Mouse (Mus musculus) limb, embryonic 15.5 days (tissue): ENCODE results near the gene Bcor. TPM values are rescaled to one million over a fixed set of nuclear protein-coding genes. Genes with fewer than 3 reads are reported as not detected.

Experiments used
- ATAC-seq: fragments of 200-750 bp; cut with Nextera tagmentation; 2 replicates; pipeline ENCODE4 v1.8.0; 2017; ENCODE audit warnings: low read depth, moderate TSS enrichment; ENCODE audit not compliant: insufficient number of reproducible peaks, low FRiP score, low TSS enrichment
- H3K27ac ChIP-seq: fragments of 300-500 bp; sonication (generic); 2 replicates; pipeline ENCODE4 v1.5.1; 2015; ENCODE audit warnings: moderate library complexity, mild to moderate bottlenecking, inconsistent platforms
- H3K27me3 ChIP-seq: fragments of 300-500 bp; sonication (generic); 2 replicates; pipeline ENCODE4 v1.6.1; 2015; ENCODE audit warnings: inconsistent platforms
- H3K36me3 ChIP-seq: fragments of 300-500 bp; sonication (generic); 2 replicates; pipeline ENCODE4 v1.6.1; 2015; ENCODE audit warnings: inconsistent platforms
- H3K4me1 ChIP-seq: fragments of 300-500 bp; sonication (generic); 2 replicates; pipeline ENCODE4 v1.6.1; 2015; ENCODE audit warnings: inconsistent platforms
- H3K4me2 ChIP-seq: fragments of 300-500 bp; sonication (generic); 2 replicates; pipeline ENCODE4 v1.6.1; 2015; ENCODE audit warnings: mild to moderate bottlenecking, inconsistent platforms
- H3K4me3 ChIP-seq: fragments of 300-500 bp; sonication (generic); 2 replicates; pipeline ENCODE4 v1.5.1; 2015; ENCODE audit warnings: mild to moderate bottlenecking, inconsistent platforms
- H3K9ac ChIP-seq: fragments of 300-500 bp; sonication (generic); 2 replicates; pipeline ENCODE4 v1.6.1; 2015; ENCODE audit warnings: inconsistent platforms
- H3K9me3 ChIP-seq: fragments of 300-500 bp; sonication (generic); 2 replicates; pipeline ENCODE4 v1.6.1; 2016; ENCODE audit warnings: inconsistent platforms
- WGBS: fragments of 180-500 bp; shearing (Covaris S2); methylation state at CpG from one replicate; pipeline ENCODE4 v1.1.7; 2015; 5-methylcytosine and 5-hydroxymethylcytosine counted together
- polyA plus RNA-seq: library from polyadenylated mRNA; unstranded; fragments of >200 nt; fragmentation: Nextera tagmentation; extraction: Ambion mirVana; gene quantifications from 2 replicates; pipeline ENCODE4 v1.2.1, GENCODE M21; 2015

The Bcor gene
- polyA plus RNA-seq, 1 experiment from 2014 or later, result 12.8 TPM

DNA sequence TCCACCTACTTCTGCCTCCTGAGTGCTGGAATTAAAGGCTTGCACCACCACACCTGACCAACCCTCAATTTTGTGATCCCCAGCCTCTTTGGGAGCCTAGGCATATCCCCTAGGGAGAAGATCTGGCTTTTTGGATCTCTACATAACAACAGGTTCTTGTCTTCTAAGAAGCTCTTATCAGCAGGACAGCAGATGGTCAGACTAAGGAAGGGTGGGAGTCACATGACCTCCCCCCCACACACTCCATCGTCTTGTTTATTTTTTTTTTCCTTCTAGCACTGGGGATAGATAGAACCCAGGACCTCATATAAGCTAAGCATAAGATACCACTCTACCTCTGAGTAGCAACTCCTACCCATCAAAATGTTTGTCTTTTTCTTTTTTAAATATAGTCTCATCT, 40.7 kb downstream of the Bcor start:
- H3K27me3 ChIP-seq, result 0 out of 2 replicates have a peak, but pooled peaks cover 13% of the 10 kb centered on the region
- H3K9ac ChIP-seq, result no peak overlapping the region
- no peaks in the 10 kb centered on the region for H3K9me3 ChIP-seq
- H3K4me1 ChIP-seq, result peaks cover 13% of the 10 kb centered on the region; the same call in 1 of the 2 replicates
- ATAC-seq, result no peak
- H3K27ac ChIP-seq, result no peak overlapping the region
- 27% methylated on average over 1 of the region's 1 CpGs for WGBS
- H3K36me3 ChIP-seq, result no peaks in the 10 kb centered on the region
- H3K4me3 ChIP-seq, result no peak overlapping the region
- no peak overlapping the region for H3K4me2 ChIP-seq

GRCm38 (mm10) chrX:12116128-12116527, 44.0 kb downstream of the Bcor start:
- no peak overlapping the region for H3K9ac ChIP-seq
- H3K4me2 ChIP-seq, result no peak overlapping the region
- no peaks in the 10 kb centered on the region for H3K36me3 ChIP-seq
- no peak overlapping the region for H3K27ac ChIP-seq
- H3K4me3 ChIP-seq, result no peak overlapping the region
- peaks cover 9% of the 10 kb centered on the region; the same call in 1 of the 2 replicates for H3K4me1 ChIP-seq
- H3K27me3 ChIP-seq, result 0 out of 2 replicates have a peak, but pooled peaks cover 9% of the 10 kb centered on the region
- WGBS, result 20% methylated on average over 7 of the region's 7 CpGs
- no peaks in the 10 kb centered on the region for H3K9me3 ChIP-seq
- no peak for ATAC-seq

DNA sequence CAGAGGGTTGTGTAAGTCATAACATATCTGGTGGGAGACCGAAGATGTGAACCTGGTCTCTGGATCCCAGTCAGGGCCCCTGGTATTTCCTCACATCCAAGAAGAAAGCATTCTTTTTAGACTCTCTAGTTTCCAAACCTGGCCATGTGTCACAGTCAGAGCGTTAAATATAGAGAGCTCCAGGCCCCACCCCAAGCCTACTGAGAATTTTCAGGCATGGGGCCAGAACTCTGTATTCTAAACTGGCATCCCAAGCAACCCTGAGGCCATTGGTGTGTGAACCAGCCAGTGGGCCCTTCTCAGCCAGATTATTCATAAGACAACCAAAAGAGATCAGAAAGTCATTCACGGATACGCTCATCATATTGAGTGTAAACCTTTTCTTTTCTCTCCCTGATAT, 48.0 kb downstream of the Bcor start:
- peaks cover 10% of the 10 kb centered on the region; the same call in 1 of the 2 replicates for H3K4me1 ChIP-seq
- no peak for ATAC-seq
- WGBS, result 59% methylated on average over 4 of the region's 4 CpGs
- H3K27ac ChIP-seq, result no peak overlapping the region
- no peak overlapping the region for H3K4me2 ChIP-seq
- 0 out of 2 replicates have a peak, but pooled peaks cover 9% of the 10 kb centered on the region for H3K27me3 ChIP-seq
- H3K36me3 ChIP-seq, result no peaks in the 10 kb centered on the region
- H3K9ac ChIP-seq, result no peak overlapping the region
- H3K4me3 ChIP-seq, result no peak overlapping the region
- H3K9me3 ChIP-seq, result no peaks in the 10 kb centered on the region

GRCm38 (mm10) chrX:12110518-12110917, 49.6 kb downstream of the Bcor start:
- ATAC-seq, result no peak
- Histone ChIP-seq H3K4me1 (peaks cover 10% of the 10 kb centered on the region; the same call in 1 of the 2 replicates), H3K27me3 (0 out of 2 replicates have a peak, but pooled peaks cover 4% of the 10 kb centered on the region), H3K9ac (no peak overlapping the region), H3K36me3 (no peaks in the 10 kb centered on the region), H3K9me3 (no peaks in the 10 kb centered on the region), H3K4me3 (no peak overlapping the region), H3K4me2 (no peak overlapping the region), H3K27ac (no peak overlapping the region)
- 78% methylated on average over 6 of the region's 6 CpGs for WGBS

GRCm38 (mm10) chrX:12105358-12105757, 54.8 kb downstream of the Bcor start:
- Histone ChIP-seq H3K9ac (no peak overlapping the region), H3K27ac (no peak overlapping the region), H3K27me3 (0 out of 2 replicates have a peak, but pooled peaks cover 5% of the 10 kb centered on the region), H3K36me3 (no peaks in the 10 kb centered on the region), H3K9me3 (no peaks in the 10 kb centered on the region), H3K4me1 (no peaks in the 10 kb centered on the region), H3K4me2 (no peak overlapping the region), H3K4me3 (no peak overlapping the region)
- no peak for ATAC-seq
- WGBS, result 72% methylated on average over 7 of the region's 7 CpGs

DNA sequence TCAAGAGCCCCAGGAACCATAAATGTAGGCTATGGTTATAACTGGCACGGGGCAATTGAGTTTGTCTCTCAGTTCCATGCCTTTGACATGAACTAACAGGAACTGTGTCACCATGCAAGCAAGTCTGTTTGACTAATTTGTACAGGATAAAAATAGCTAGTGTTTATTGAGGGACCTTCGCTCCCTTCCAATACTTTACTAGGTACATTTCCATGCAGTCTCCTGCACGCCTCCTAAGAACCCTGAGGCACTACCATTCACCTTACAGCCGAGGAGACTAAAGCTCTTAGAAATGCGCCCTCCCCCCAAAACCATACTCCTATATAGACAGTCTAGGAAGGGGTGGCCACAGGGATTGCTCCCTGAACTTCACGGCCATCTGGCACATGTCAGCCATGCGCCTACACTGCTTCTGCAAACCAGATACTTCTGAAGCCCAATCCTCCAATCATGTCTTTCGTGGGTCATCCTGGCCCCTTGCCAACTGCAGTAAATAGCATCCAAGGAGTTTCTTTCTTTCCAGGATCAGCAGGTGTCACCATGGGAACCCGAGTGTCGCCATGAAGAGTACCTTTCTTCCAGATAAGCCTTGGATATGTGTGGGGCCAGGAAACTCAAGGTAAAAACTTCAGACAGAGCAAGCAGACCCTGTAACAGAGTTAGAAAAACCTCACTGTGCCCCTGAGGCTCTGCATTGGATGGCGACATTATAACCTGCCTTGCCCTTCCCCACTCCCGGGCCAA, 63.2 kb downstream of the Bcor start:
- WGBS, result 64% methylated on average over 12 of the region's 12 CpGs
- Histone ChIP-seq H3K9ac (no peak overlapping the region), H3K36me3 (no peaks in the 10 kb centered on the region), H3K9me3 (no peaks in the 10 kb centered on the region), H3K27me3 (peaks cover 20% of the 10 kb centered on the region), H3K4me1 (no peaks in the 10 kb centered on the region), H3K27ac (no peak overlapping the region), H3K4me2 (no peak overlapping the region), H3K4me3 (no peak overlapping the region)
- ATAC-seq, result no peak

DNA sequence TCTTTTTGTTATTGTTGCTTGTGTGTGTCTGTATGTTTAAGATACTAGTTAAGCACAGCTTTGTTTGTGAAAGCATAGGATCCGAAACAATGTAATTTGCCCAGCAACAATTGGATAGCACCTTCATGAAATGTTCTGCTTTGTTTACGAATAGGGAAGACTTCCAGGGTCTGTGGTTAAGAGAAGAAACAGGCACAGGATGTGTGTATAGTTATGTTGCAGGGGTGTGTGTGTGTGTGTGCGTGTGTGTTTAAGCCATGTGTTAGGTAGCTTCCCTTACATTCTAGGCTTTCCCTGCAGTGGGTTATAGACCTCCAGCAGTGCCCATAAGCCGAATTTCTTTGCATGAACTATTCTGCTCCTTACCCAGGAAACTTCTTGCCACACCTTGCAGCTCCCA, 66.8 kb downstream of the Bcor start:
- 71% methylated on average over 4 of the region's 4 CpGs for WGBS
- no peak overlapping the region for H3K4me3 ChIP-seq
- H3K27me3 ChIP-seq, result peaks cover 46% of the 10 kb centered on the region
- H3K9ac ChIP-seq, result no peak overlapping the region
- no peaks in the 10 kb centered on the region for H3K9me3 ChIP-seq
- H3K4me1 ChIP-seq, result peaks cover 23% of the 10 kb centered on the region
- no peak overlapping the region for H3K4me2 ChIP-seq
- no peak for ATAC-seq
- no peaks in the 10 kb centered on the region for H3K36me3 ChIP-seq
- no peak overlapping the region for H3K27ac ChIP-seq

GRCm38 (mm10) chrX:12091431-12092061, 68.6 kb downstream of the Bcor start:
- H3K36me3 ChIP-seq, result no peaks in the 10 kb centered on the region
- peak overlapping the region; percentile 88 for H3K27ac ChIP-seq
- no peak for ATAC-seq
- peaks cover 64% of the 10 kb centered on the region for H3K27me3 ChIP-seq
- H3K4me1 ChIP-seq, result peaks cover 36% of the 10 kb centered on the region
- H3K9me3 ChIP-seq, result no peaks in the 10 kb centered on the region
- WGBS, result 2% methylated on average over 45 of the region's 56 CpGs
- peak overlapping the region; percentile 50 for H3K4me3 ChIP-seq
- H3K9ac ChIP-seq, result peak overlapping the region; percentile 45
- H3K4me2 ChIP-seq, result peak overlapping the region; percentile 81

GRCm38 (mm10) chrX:12090871-12091404, 69.2 kb downstream of the Bcor start:
- ATAC-seq, result peak; percentile 73

GRCm38 (mm10) chrX:12090151-12090870, 69.8 kb downstream of the Bcor start:
- peaks cover 36% of the 10 kb centered on the region for H3K4me1 ChIP-seq
- peak overlapping the region; percentile 88 for H3K27ac ChIP-seq
- H3K4me3 ChIP-seq, result peak overlapping the region; percentile 50
- 9% methylated on average over 37 of the region's 37 CpGs for WGBS
- peak overlapping the region; percentile 81 for H3K4me2 ChIP-seq
- H3K27me3 ChIP-seq, result peaks cover 71% of the 10 kb centered on the region
- ATAC-seq, result peak; percentile 22; the same call in 1 of the 2 replicates
- no peaks in the 10 kb centered on the region for H3K9me3 ChIP-seq
- no peaks in the 10 kb centered on the region for H3K36me3 ChIP-seq
- H3K9ac ChIP-seq, result no peak overlapping the region

More at GRCm38 (mm10) chrX:12090871-12091404, 69.2 kb downstream of the Bcor start:
- peak overlapping the region; percentile 81 for H3K4me2 ChIP-seq
- WGBS, result 7% methylated on average over 29 of the region's 47 CpGs
- peak overlapping the region; percentile 88 for H3K27ac ChIP-seq
- H3K36me3 ChIP-seq, result no peaks in the 10 kb centered on the region
- H3K27me3 ChIP-seq, result peaks cover 69% of the 10 kb centered on the region
- H3K4me1 ChIP-seq, result peaks cover 36% of the 10 kb centered on the region
- peak overlapping the region; percentile 50 for H3K4me3 ChIP-seq
- H3K9me3 ChIP-seq, result no peaks in the 10 kb centered on the region
- H3K9ac ChIP-seq, result peak overlapping the region; percentile 45; the same call in 1 of the 2 replicates

DNA sequence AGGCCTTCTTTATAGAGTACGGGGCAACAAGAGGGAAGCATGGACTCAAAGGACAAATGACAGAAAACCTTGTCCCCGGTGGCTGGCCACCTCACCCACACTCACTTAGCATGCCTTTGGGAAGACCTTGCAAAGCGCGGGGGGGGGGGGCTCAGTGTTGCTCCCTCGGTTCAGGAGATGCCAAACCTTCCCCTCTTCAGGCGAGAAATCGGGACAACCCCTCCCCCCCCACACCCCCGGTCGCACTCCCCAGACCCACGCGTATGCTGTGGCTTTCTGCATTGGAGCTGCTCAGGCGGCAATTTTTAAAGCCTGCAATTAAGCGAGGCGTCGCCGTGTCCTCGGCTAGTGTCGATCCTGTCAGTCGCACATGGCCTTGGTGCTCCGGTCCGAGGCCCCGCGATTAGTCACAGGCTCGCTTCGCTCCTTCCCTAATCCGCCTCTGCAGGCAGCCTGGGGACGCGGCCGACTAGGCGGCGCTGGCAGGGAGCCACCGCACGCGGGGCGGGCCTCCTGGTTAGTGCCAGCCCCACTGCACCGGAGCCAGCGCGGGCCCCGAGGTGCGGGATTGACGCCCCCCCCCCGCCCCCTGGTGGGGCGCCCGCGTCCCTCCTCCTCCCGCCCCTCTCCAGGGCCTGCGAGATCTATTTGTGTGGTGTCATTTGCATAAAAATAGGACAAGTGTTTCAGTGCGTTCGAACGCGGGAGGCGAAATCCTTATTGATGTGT, 70.6 kb downstream of the Bcor start:
- H3K36me3 ChIP-seq, result no peaks in the 10 kb centered on the region
- peaks cover 36% of the 10 kb centered on the region for H3K4me1 ChIP-seq
- no peaks in the 10 kb centered on the region for H3K9me3 ChIP-seq
- H3K4me2 ChIP-seq, result peak overlapping the region; percentile 81
- ATAC-seq, result no peak
- WGBS, result 5% methylated on average over 51 of the region's 52 CpGs
- H3K9ac ChIP-seq, result no peak overlapping the region
- peak overlapping the region; percentile 52 for H3K4me3 ChIP-seq
- peaks cover 72% of the 10 kb centered on the region for H3K27me3 ChIP-seq
- peak overlapping the region; percentile 90; the same call in 1 of the 2 replicates for H3K27ac ChIP-seq
